12 mouse cellular contexts compared by ENCODE assay signal in genomic region chr4:118295651-118296561, GRCm38 (mm10). TPM values are rescaled to one million over a fixed set of nuclear protein-coding genes. Genes with fewer than 3 reads are reported as not detected.
DNase-seq lines count a peak whose midpoint lies in the region; ATAC-seq and TF ChIP-seq lines count a peak whose summit lies in the region.
"Had no signal": no experiment of that assay in that cellular context is flagged by ENCODE, and none has a peak within 500 bp of the region (broad histone marks: within the 10 kb centered on the region; RNA-seq: fewer than 3 reads in every experiment).

No protein-coding gene starts in this region.

- peaks cover 4% of the 10 kb centered on the region; the same call in 1 of the 2 replicates for H3K4me1 ChIP-seq in forebrain, embryonic 11.5 days (replicated peaks; ENCODE audit: control insufficient read depth, insufficient read depth, low read length)
- H3K4me1 ChIP-seq in forebrain, embryonic 13.5 days = peaks cover 26% of the 10 kb centered on the region
- H3K4me1 ChIP-seq in ES-E14 (ENCODE audit: control insufficient read depth in 2 of 2, insufficient read depth in 2 of 2, low read length in 2 of 2, poor library complexity in 1 of 2) = peaks cover 3% of the 10 kb centered on the region in 2 experiments; a peak in 3 of 4 replicates

- H3K4me3 ChIP-seq in forebrain, embryonic 11.5 days (ENCODE audit: low read depth, low read length) = no peak overlapping the region
- no peak overlapping the region for H3K4me3 ChIP-seq in forebrain, embryonic 13.5 days
- no peak overlapping the region for H3K4me3 ChIP-seq in ES-E14 (ENCODE audit: insufficient read depth in 1 of 2, low read depth in 1 of 2, low read length in 2 of 2, poor library complexity in 1 of 2, severe bottlenecking in 1 of 2)
- H3K4me3 ChIP-seq: lung, embryonic 15.5 days had no signal

- H3K27ac ChIP-seq in forebrain, embryonic 11.5 days (ENCODE audit: low read depth, low read length) = no peak overlapping the region
- H3K27ac ChIP-seq in forebrain, embryonic 13.5 days = no peak overlapping the region
- H3K27ac ChIP-seq in ES-E14 (ENCODE audit: insufficient read depth, low read depth, low read length, poor library complexity, severe bottlenecking) = no peak overlapping the region
- H3K27ac ChIP-seq: hindbrain, embryonic 14.5 days; lung, embryonic 15.5 days had no signal

- no peaks in the 10 kb centered on the region for H3K36me3 ChIP-seq in forebrain, embryonic 11.5 days (ENCODE audit: control insufficient read depth, insufficient read depth, low read length)
- no peaks in the 10 kb centered on the region for H3K36me3 ChIP-seq in forebrain, embryonic 13.5 days (ENCODE audit: poor library complexity, severe bottlenecking)
- no peaks in the 10 kb centered on the region for H3K36me3 ChIP-seq in ES-E14 (ENCODE audit: control insufficient read depth, insufficient read depth, low read length, poor library complexity, severe bottlenecking)
- H3K36me3 ChIP-seq: lung, embryonic 15.5 days had no signal

- H3K27me3 ChIP-seq in forebrain, embryonic 11.5 days (ENCODE audit: control insufficient read depth, insufficient read depth, low read length) = no peaks in the 10 kb centered on the region
- no peaks in the 10 kb centered on the region for H3K27me3 ChIP-seq in forebrain, embryonic 13.5 days
- H3K27me3 ChIP-seq: lung, embryonic 15.5 days had no signal

- H3K9ac ChIP-seq in forebrain, embryonic 11.5 days (ENCODE audit: low read length) = no peak overlapping the region
- H3K9ac ChIP-seq in forebrain, embryonic 13.5 days = no peak overlapping the region
- no peak overlapping the region for H3K9ac ChIP-seq in ES-E14 (ENCODE audit: insufficient read depth, low read depth, low read length, poor library complexity, severe bottlenecking)
- H3K9ac ChIP-seq: hindbrain, embryonic 14.5 days; lung, embryonic 15.5 days had no signal

- no peak overlapping the region for H3K4me2 ChIP-seq in forebrain, embryonic 11.5 days (ENCODE audit: low read depth, low read length, severe bottlenecking)
- H3K4me2 ChIP-seq in forebrain, embryonic 13.5 days = no peak overlapping the region
- H3K4me2 ChIP-seq: hindbrain, embryonic 14.5 days; lung, embryonic 15.5 days had no signal

- 58% methylated on average over 17 of the region's 17 CpGs for WGBS in forebrain, embryonic 11.5 days
- WGBS in forebrain, embryonic 13.5 days = 63% methylated on average over 17 of the region's 17 CpGs

- ATAC-seq in forebrain, embryonic 11.5 days (replicated peaks; ENCODE audit: low FRiP score) = no peak
- no peak for ATAC-seq in forebrain, embryonic 13.5 days
- ATAC-seq in hematopoietic stem cell, adult 5-6 weeks (replicated peaks in 1 of 2; ENCODE audit: insufficient read depth in 1 of 2, low FRiP score in 2 of 2, low TSS enrichment in 1 of 2, low read depth in 1 of 2, poor library complexity in 2 of 2, severe bottlenecking in 2 of 2) = peak; percentile 39 to 52
- ATAC-seq: forebrain, embryonic 16.5 days had no signal

- peak; percentile 41 for DNase-seq in forebrain, embryonic 11.5 days (ENCODE audit: low spot score)
- DNase-seq in ES-E14 (ENCODE audit: low read depth, low spot score) (no peak), liver (no peak)
- peak; percentile 47 for DNase-seq in thymus, postnatal 0 days (ENCODE audit: low spot score)
- DNase-seq in kidney, postnatal 4 days = no peak
- no peak for DNase-seq in right cerebral cortex, postnatal 25 days
- DNase-seq: heart, adult 18-20 months had no signal

- in situ Hi-C loops in ES-E14 (cut with MboI; ENCODE audit: low sequenced_read_pairs in 2 of 2, unreplicated experiment in 2 of 2) = loop anchor here in 1 of 2 experiments (10.0 kb wide), 1 partner anchor 81 kb away; no protein-coding TSS in a partner anchor

- no peaks in the 10 kb centered on the region for H3K9me3 ChIP-seq in forebrain, embryonic 11.5 days (ENCODE audit: control insufficient read depth, low read length)
- H3K9me3 ChIP-seq in forebrain, embryonic 13.5 days (replicated peaks) = no peaks in the 10 kb centered on the region
- H3K9me3 ChIP-seq in ES-E14 (ENCODE audit: control insufficient read depth, insufficient read depth, low read depth, low read length) = no peaks in the 10 kb centered on the region
- H3K9me3 ChIP-seq: lung, embryonic 15.5 days had no signal

TF ChIP-seq in ES-E14, 5 proteins besides CTCF, POLR2A, EP300 and RAD21:
- TF ChIP-seq MAFK (IDR thresholded peaks at IDR 0.05; ENCODE audit: insufficient read depth, low read depth, low read length) (peak; percentile 41; the same call in 1 of the 2 replicates), ZC3H11A (IDR thresholded peaks at IDR 0.05; ENCODE audit: borderline replicate concordance, low read depth, low read length) (no peak), HCFC1 (IDR thresholded peaks at IDR 0.05; ENCODE audit: borderline replicate concordance, insufficient read depth, low read length) (no peak), CHD2 (IDR thresholded peaks at IDR 0.05; ENCODE audit: low read depth, low read length) (no peak)

RNA-seq across cellular contexts. Expression of gene Ptprf, which starts 4.7 kb away (rescaled TPM):
- polyA plus RNA-seq in forebrain, embryonic 11.5 days (2014; fragmentation: Nextera tagmentation; extraction: Ambion mirVana) = 90.5 and 99.9 TPM in 2 replicates
- 62.9 and 76.1 TPM in 2 replicates for polyA plus RNA-seq in forebrain, embryonic 13.5 days (2015; fragmentation: Nextera tagmentation; extraction: Ambion mirVana)
- 226 and 491 TPM in 2 replicates for total RNA-seq in ES-E14 (2012; rRNA removed)
- total RNA-seq in hematopoietic stem cell, adult 5-6 weeks (2017) = 0.60 and 1.1 TPM in 2 replicates
- polyA plus RNA-seq in thymus, postnatal 0 days (2015; fragmentation: Nextera tagmentation; extraction: Ambion mirVana) = 32.2 and 33.7 TPM in 2 replicates

Comparison
In these comparisons a context has a peak if more than half of its experiments do, and no peak if none do; other contexts are left out.
1. ATAC-seq: peak in hematopoietic stem cell, adult 5-6 weeks (2 of 2); none in forebrain, embryonic 11.5 days (single experiment) and forebrain, embryonic 13.5 days (single experiment).
2. DNase-seq: peak in forebrain, embryonic 11.5 days (single experiment) and thymus, postnatal 0 days (single experiment); none in ES-E14 (single experiment), liver (single experiment), kidney, postnatal 4 days (0 of 2) and right cerebral cortex, postnatal 25 days (single experiment).